Mouse (Mus musculus): ENCODE measurements at regions not wholly inside any gene's neighbourhood (a gene's known extent, or its start where the extent isn't known, plus 50 kb on each side); places are given as distances from the start of the nearest gene placed in this dataset.

- TF ChIP-seq CTCF (IDR thresholded peaks at IDR 0.05; ENCODE audit: low read depth, low read length) (no peak), EP300 (IDR thresholded peaks at IDR 0.05; ENCODE audit: insufficient read depth, low read depth, low read length) (no peak), POLR2A (IDR thresholded peaks at IDR 0.05; ENCODE audit: insufficient read depth, low read length) (no peak)
Measured at GRCm38 (mm10) chr3:19882623-19883022, 74.2 kb upstream of the Cp start.

Measured in ES-Bruce4 (cell line).